Mouse (Mus musculus): ENCODE results near the gene Ankrd65. TPM values are rescaled to one million over a fixed set of nuclear protein-coding genes. Genes with fewer than 3 reads are reported as not detected.

Ankrd65 gene
- polyA plus RNA-seq, 1 experiment = not detected

GRCm38 (mm10) chr4:155833234-155833633 is 43.0 kb downstream of the Ankrd65 start:
- H3K79me2 ChIP-seq (ENCODE audit: control insufficient read depth, insufficient read depth) = peaks cover 21% of the 10 kb centered on the region
- no peaks in the 10 kb centered on the region for H3K27me3 ChIP-seq (ENCODE audit: control insufficient read depth, insufficient read depth, insufficient read length)
- H3K4me3 ChIP-seq = peak overlapping the region; percentile 86
- H3ac ChIP-seq (ENCODE audit: control insufficient read depth, insufficient read length) = no peak overlapping the region
- H3K36me3 ChIP-seq (ENCODE audit: control insufficient read depth, insufficient read depth) = no peaks in the 10 kb centered on the region
- TF ChIP-seq MAX (IDR thresholded peaks at IDR 0.05; ENCODE audit: low read depth) (no peak), CEBPB (IDR thresholded peaks at IDR 0.05; ENCODE audit: insufficient read depth, poor library complexity, severe bottlenecking) (no peak), MYOD1 (IDR thresholded peaks at IDR 0.05; ENCODE audit: control insufficient read depth in 1 of 3, insufficient read length in 2 of 3, low read depth in 2 of 3) (no peak), POLR2A (IDR thresholded peaks at IDR 0.05; ENCODE audit: insufficient read length, low read depth) (no peak), TCF12 (IDR thresholded peaks at IDR 0.05; ENCODE audit: insufficient read depth, poor library complexity, severe bottlenecking) (no peak), POLR2AphosphoS2 (IDR thresholded peaks at IDR 0.05; ENCODE audit: insufficient read length, low read depth) (no peak), REST (IDR thresholded peaks at IDR 0.05; ENCODE audit: insufficient read depth, insufficient read length) (no peak), TCF3 (IDR thresholded peaks at IDR 0.05; ENCODE audit: insufficient read length, low read depth) (no peak), MYOG (IDR thresholded peaks at IDR 0.05; ENCODE audit: control insufficient read depth in 1 of 3, insufficient read depth in 1 of 3, insufficient read length in 2 of 3, low read depth in 2 of 3) (no peak), SRF (IDR thresholded peaks at IDR 0.05; ENCODE audit: control insufficient read depth, insufficient read length, low read depth) (no peak), USF1 (IDR thresholded peaks at IDR 0.05; ENCODE audit: low read depth) (no peak), E2F4 (IDR thresholded peaks at IDR 0.05; ENCODE audit: insufficient read depth) (no peak)
- H3K4me2 ChIP-seq (ENCODE audit: low read depth) = no peak overlapping the region

- Histone ChIP-seq H3ac (ENCODE audit: control insufficient read depth, insufficient read length) (no peak overlapping the region), H3K79me2 (ENCODE audit: control insufficient read depth, insufficient read depth) (peaks cover 21% of the 10 kb centered on the region), H3K27me3 (ENCODE audit: control insufficient read depth, insufficient read depth, insufficient read length) (no peaks in the 10 kb centered on the region), H3K4me3 (no peak overlapping the region), H3K36me3 (ENCODE audit: control insufficient read depth, insufficient read depth) (no peaks in the 10 kb centered on the region), H3K4me2 (ENCODE audit: low read depth) (peak overlapping the region; percentile 46)
- TF ChIP-seq POLR2A (IDR thresholded peaks at IDR 0.05; ENCODE audit: insufficient read length, low read depth) (no peak), MYOG (IDR thresholded peaks at IDR 0.05; ENCODE audit: control insufficient read depth in 1 of 3, insufficient read depth in 1 of 3, insufficient read length in 2 of 3, low read depth in 2 of 3) (peak in 2 of 3 experiments; percentile 42 to 45), SRF (IDR thresholded peaks at IDR 0.05; ENCODE audit: control insufficient read depth, insufficient read length, low read depth) (no peak), TCF3 (IDR thresholded peaks at IDR 0.05; ENCODE audit: insufficient read length, low read depth) (no peak), REST (IDR thresholded peaks at IDR 0.05; ENCODE audit: insufficient read depth, insufficient read length) (no peak), E2F4 (IDR thresholded peaks at IDR 0.05; ENCODE audit: insufficient read depth) (no peak), MAX (IDR thresholded peaks at IDR 0.05; ENCODE audit: low read depth) (no peak), CEBPB (IDR thresholded peaks at IDR 0.05; ENCODE audit: insufficient read depth, poor library complexity, severe bottlenecking) (no peak), MYOD1 (IDR thresholded peaks at IDR 0.05; ENCODE audit: control insufficient read depth in 1 of 3, insufficient read length in 2 of 3, low read depth in 2 of 3) (peak in 1 of 3 experiments; percentile 41), TCF12 (IDR thresholded peaks at IDR 0.05; ENCODE audit: insufficient read depth, poor library complexity, severe bottlenecking) (no peak), POLR2AphosphoS2 (IDR thresholded peaks at IDR 0.05; ENCODE audit: insufficient read length, low read depth) (no peak), USF1 (IDR thresholded peaks at IDR 0.05; ENCODE audit: low read depth) (no peak)
These were observed 43.6 kb downstream of the Ankrd65 start for GRCm38 (mm10) chr4:155833836-155834235.

- Histone ChIP-seq H3K36me3 (ENCODE audit: control insufficient read depth, insufficient read depth) (peaks cover 1% of the 10 kb centered on the region), H3K4me3 (peak overlapping the region; percentile 38), H3ac (ENCODE audit: control insufficient read depth, insufficient read length) (no peak overlapping the region), H3K79me2 (ENCODE audit: control insufficient read depth, insufficient read depth) (peaks cover 17% of the 10 kb centered on the region), H3K27me3 (ENCODE audit: control insufficient read depth, insufficient read depth, insufficient read length) (no peaks in the 10 kb centered on the region), H3K4me2 (ENCODE audit: low read depth) (peak overlapping the region; percentile 70)
- TF ChIP-seq REST (IDR thresholded peaks at IDR 0.05; ENCODE audit: insufficient read depth, insufficient read length) (no peak), MAX (IDR thresholded peaks at IDR 0.05; ENCODE audit: low read depth) (no peak), TCF12 (IDR thresholded peaks at IDR 0.05; ENCODE audit: insufficient read depth, poor library complexity, severe bottlenecking) (no peak), POLR2AphosphoS2 (IDR thresholded peaks at IDR 0.05; ENCODE audit: insufficient read length, low read depth) (no peak), POLR2A (IDR thresholded peaks at IDR 0.05; ENCODE audit: insufficient read length, low read depth) (peak; percentile 42), MYOD1 (IDR thresholded peaks at IDR 0.05; ENCODE audit: control insufficient read depth in 1 of 3, insufficient read length in 2 of 3, low read depth in 2 of 3) (peak in 1 of 3 experiments; percentile 14), MYOG (IDR thresholded peaks at IDR 0.05; ENCODE audit: control insufficient read depth in 1 of 3, insufficient read depth in 1 of 3, insufficient read length in 2 of 3, low read depth in 2 of 3) (peak in 1 of 3 experiments; percentile 21), USF1 (IDR thresholded peaks at IDR 0.05; ENCODE audit: low read depth) (no peak), CEBPB (IDR thresholded peaks at IDR 0.05; ENCODE audit: insufficient read depth, poor library complexity, severe bottlenecking) (no peak)
These were observed 47.3 kb downstream of the Ankrd65 start for GRCm38 (mm10) chr4:155837404-155838010.

- TF ChIP-seq TCF12 (IDR thresholded peaks at IDR 0.05; ENCODE audit: insufficient read depth, poor library complexity, severe bottlenecking) (no peak), SRF (IDR thresholded peaks at IDR 0.05; ENCODE audit: control insufficient read depth, insufficient read length, low read depth) (no peak), TCF3 (IDR thresholded peaks at IDR 0.05; ENCODE audit: insufficient read length, low read depth) (no peak), USF1 (IDR thresholded peaks at IDR 0.05; ENCODE audit: low read depth) (no peak)
- H3K4me3 ChIP-seq = peak overlapping the region; percentile 38
- peaks cover 7% of the 10 kb centered on the region for H3K79me2 ChIP-seq (ENCODE audit: control insufficient read depth, insufficient read depth)
- peak overlapping the region; percentile 70 for H3K4me2 ChIP-seq (ENCODE audit: low read depth)
- no peaks in the 10 kb centered on the region for H3K27me3 ChIP-seq (ENCODE audit: control insufficient read depth, insufficient read depth, insufficient read length)
- H3K36me3 ChIP-seq (ENCODE audit: control insufficient read depth, insufficient read depth) = peaks cover 6% of the 10 kb centered on the region
- no peak overlapping the region for H3ac ChIP-seq (ENCODE audit: control insufficient read depth, insufficient read length)
These were observed 48.2 kb downstream of the Ankrd65 start for GRCm38 (mm10) chr4:155838187-155839153.
